Mouse (Mus musculus): ENCODE data around the gene Bcl2. TPM values are rescaled to one million over a fixed set of nuclear protein-coding genes. Genes with fewer than 3 reads are reported as not detected.

The Bcl2 gene
- polyA plus RNA-seq, 1 experiment from 2014 or later: 0.97 TPM

DNA sequence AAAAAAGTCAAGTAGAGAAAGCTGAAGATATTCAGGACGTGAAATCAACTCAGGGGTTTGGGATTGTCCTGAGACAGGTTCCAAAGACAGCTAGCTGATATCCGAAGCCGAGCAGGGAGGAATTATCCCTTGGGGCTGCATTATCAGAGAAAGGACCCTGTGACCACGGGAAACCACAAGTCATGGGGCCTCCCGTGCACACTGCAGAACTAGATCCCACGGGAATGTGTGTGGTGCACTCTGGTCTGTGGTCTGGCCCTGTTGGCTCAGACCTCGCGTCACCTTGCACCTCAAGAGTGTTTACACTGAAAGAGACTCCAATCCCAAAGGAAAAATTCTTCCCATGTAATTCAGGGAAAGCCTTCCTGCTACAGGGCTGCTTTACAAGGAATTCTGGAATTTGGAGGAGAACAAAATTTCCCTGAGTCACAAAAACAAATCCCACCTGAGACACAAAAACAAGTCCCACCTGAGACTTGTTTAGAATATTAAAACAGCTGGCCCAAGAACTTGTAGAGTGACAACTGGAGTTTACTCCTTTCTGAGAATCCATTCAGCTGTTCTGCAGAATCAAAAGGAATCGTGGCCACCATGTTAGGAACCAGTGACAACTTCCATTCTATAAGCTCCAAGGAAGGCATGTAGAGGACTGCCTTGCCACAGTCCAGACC lies 158.4 kb downstream of the Bcl2 start:
- WGBS (ENCODE audit: insufficient replicate concordance): 42% methylated on average over 9 of the region's 9 CpGs
- H3K4me2 ChIP-seq (ENCODE audit: low read depth, low read length): no peak overlapping the region
- H3K27me3 ChIP-seq (ENCODE audit: control insufficient read depth, insufficient read depth, low read depth, low read length): no peaks in the 10 kb centered on the region
- H3K9me3 ChIP-seq (replicated peaks; ENCODE audit: control insufficient read depth, low read length): no peaks in the 10 kb centered on the region
- H3K4me3 ChIP-seq (ENCODE audit: low read depth, low read length): no peak overlapping the region
- H3K36me3 ChIP-seq (ENCODE audit: control insufficient read depth, insufficient read depth): no peaks in the 10 kb centered on the region
- no peaks in the 10 kb centered on the region for H3K4me1 ChIP-seq (ENCODE audit: control insufficient read depth, low read depth, low read length)
- ATAC-seq (ENCODE audit: low read depth): no peak
- no peak overlapping the region for H3K27ac ChIP-seq (ENCODE audit: low read length)
- H3K9ac ChIP-seq (ENCODE audit: low read depth, low read length): no peak overlapping the region

DNA sequence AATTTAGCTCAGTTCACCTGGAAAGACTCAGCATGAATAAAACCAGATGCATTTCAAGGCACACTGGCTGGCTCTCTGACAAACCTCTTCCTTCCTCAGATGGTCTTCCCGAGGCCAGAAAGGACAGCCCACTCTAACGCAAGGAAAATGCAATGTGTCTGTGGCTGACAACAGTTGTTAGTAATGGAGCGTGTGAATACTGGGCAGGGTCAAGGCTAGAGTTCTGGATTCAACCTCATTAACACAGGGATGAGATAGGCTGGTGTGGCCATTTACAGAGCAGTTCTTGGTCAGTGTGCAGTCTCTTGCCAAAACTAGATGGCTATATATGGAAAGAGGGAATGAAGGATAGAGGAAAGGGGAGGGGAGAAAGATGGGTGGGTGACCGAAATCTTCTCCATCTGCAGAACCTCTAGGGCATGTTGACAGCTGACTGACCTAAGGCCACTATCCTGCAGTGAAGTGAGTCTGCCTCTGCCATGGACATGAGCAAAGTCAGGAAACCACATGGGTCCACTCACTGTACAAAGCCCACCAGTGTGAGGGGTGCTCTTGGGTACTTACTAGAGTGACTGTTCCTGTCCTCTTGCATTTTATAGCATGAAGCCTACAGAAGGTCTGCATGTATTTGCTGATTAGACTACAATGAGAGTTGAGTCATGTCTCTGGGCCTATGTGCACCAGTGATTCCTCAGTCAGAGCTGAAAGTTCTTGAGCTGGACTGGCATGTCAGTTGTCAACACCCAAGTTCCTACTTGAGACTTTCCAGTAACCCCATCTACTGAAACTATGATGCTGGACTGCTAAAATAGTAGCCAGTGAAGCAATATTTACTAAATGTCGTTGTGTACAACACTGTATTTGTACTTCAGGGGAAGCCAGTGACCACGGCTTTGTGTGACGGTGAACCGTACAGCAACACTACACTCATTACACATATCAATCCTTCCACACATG lies 159.9 kb downstream of the Bcl2 start:
- Histone ChIP-seq H3K9ac (ENCODE audit: low read depth, low read length) (no peak overlapping the region), H3K27me3 (ENCODE audit: control insufficient read depth, insufficient read depth, low read depth, low read length) (no peaks in the 10 kb centered on the region), H3K36me3 (ENCODE audit: control insufficient read depth, insufficient read depth) (no peaks in the 10 kb centered on the region), H3K9me3 (replicated peaks; ENCODE audit: control insufficient read depth, low read length) (no peaks in the 10 kb centered on the region), H3K27ac (ENCODE audit: low read length) (no peak overlapping the region), H3K4me3 (ENCODE audit: low read depth, low read length) (no peak overlapping the region), H3K4me2 (ENCODE audit: low read depth, low read length) (no peak overlapping the region), H3K4me1 (ENCODE audit: control insufficient read depth, low read depth, low read length) (no peaks in the 10 kb centered on the region)
- 53% methylated on average over 8 of the region's 8 CpGs for WGBS (ENCODE audit: insufficient replicate concordance)
- 0 out of 2 replicates have a peak, but pooled peaks have one; percentile 21 for ATAC-seq (ENCODE audit: low read depth)

- H3K27me3 ChIP-seq (ENCODE audit: control insufficient read depth, insufficient read depth, low read depth, low read length): no peaks in the 10 kb centered on the region
- no peaks in the 10 kb centered on the region for H3K9me3 ChIP-seq (replicated peaks; ENCODE audit: control insufficient read depth, low read length)
- no peak overlapping the region for H3K27ac ChIP-seq (ENCODE audit: low read length)
- H3K36me3 ChIP-seq (ENCODE audit: control insufficient read depth, insufficient read depth): no peaks in the 10 kb centered on the region
- no peak overlapping the region for H3K9ac ChIP-seq (ENCODE audit: low read depth, low read length)
- no peak overlapping the region for H3K4me3 ChIP-seq (ENCODE audit: low read depth, low read length)
- 42% methylated on average over 7 of the region's 7 CpGs for WGBS (ENCODE audit: insufficient replicate concordance)
- no peaks in the 10 kb centered on the region for H3K4me1 ChIP-seq (ENCODE audit: control insufficient read depth, low read depth, low read length)
- no peak overlapping the region for H3K4me2 ChIP-seq (ENCODE audit: low read depth, low read length)
- no peak for ATAC-seq (ENCODE audit: low read depth)
Measured at GRCm38 (mm10) chr1:106552856-106553255, 161.2 kb downstream of the Bcl2 start.

DNA sequence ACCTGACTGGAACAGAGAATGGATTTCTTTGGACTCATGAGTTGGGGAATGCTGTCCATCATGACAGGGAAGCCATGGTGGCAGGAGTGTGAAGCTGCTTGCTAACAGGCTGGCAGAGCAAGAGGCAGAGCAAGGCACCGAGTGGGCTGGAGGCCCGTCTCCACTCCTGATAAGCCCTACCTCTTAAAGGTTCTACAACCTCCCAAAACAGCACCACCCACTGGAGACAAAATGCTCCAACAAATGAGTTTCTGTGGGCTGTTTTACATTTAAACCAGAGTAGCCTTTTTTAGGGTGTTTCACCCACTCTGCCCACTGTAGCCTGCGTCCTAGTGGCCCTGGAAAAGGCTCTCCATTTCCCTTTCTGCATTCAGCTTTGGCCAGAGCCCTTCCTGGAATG lies 163.5 kb downstream of the Bcl2 start:
- H3K27ac ChIP-seq (ENCODE audit: low read length): no peak overlapping the region
- WGBS (ENCODE audit: insufficient replicate concordance): 36% methylated on average over 3 of the region's 3 CpGs
- H3K4me3 ChIP-seq (ENCODE audit: low read depth, low read length): no peak overlapping the region
- H3K9me3 ChIP-seq (replicated peaks; ENCODE audit: control insufficient read depth, low read length): no peaks in the 10 kb centered on the region
- H3K9ac ChIP-seq (ENCODE audit: low read depth, low read length): no peak overlapping the region
- H3K36me3 ChIP-seq (ENCODE audit: control insufficient read depth, insufficient read depth): no peaks in the 10 kb centered on the region
- no peak overlapping the region for H3K4me2 ChIP-seq (ENCODE audit: low read depth, low read length)
- no peak for ATAC-seq (ENCODE audit: low read depth)
- H3K27me3 ChIP-seq (ENCODE audit: control insufficient read depth, insufficient read depth, low read depth, low read length): no peaks in the 10 kb centered on the region
- H3K4me1 ChIP-seq (ENCODE audit: control insufficient read depth, low read depth, low read length): no peaks in the 10 kb centered on the region

- H3K9ac ChIP-seq (ENCODE audit: low read depth, low read length): no peak overlapping the region
Measured at GRCm38 (mm10) chr1:106549025-106549424, 165.0 kb downstream of the Bcl2 start.

GRCm38 (mm10) chr1:106544817-106545612 lies 169.1 kb downstream of the Bcl2 start:
- 39% methylated on average over 6 of the region's 6 CpGs for WGBS (ENCODE audit: insufficient replicate concordance)
- no peaks in the 10 kb centered on the region for H3K27me3 ChIP-seq (ENCODE audit: control insufficient read depth, insufficient read depth, low read depth, low read length)
- no peaks in the 10 kb centered on the region for H3K36me3 ChIP-seq (ENCODE audit: control insufficient read depth, insufficient read depth)
- no peak overlapping the region for H3K4me3 ChIP-seq (ENCODE audit: low read depth, low read length)
- no peak overlapping the region for H3K27ac ChIP-seq (ENCODE audit: low read length)
- no peak overlapping the region for H3K4me2 ChIP-seq (ENCODE audit: low read depth, low read length)
- no peak overlapping the region for H3K9ac ChIP-seq (ENCODE audit: low read depth, low read length)
- ATAC-seq (ENCODE audit: low read depth): no peak
- H3K4me1 ChIP-seq (ENCODE audit: control insufficient read depth, low read depth, low read length): no peaks in the 10 kb centered on the region
- no peaks in the 10 kb centered on the region for H3K9me3 ChIP-seq (replicated peaks; ENCODE audit: control insufficient read depth, low read length)

More at GRCm38 (mm10) chr1:106549025-106549424, 165.0 kb downstream of the Bcl2 start:
- H3K27me3 ChIP-seq (ENCODE audit: control insufficient read depth, insufficient read depth, low read depth, low read length): no peaks in the 10 kb centered on the region
- no peaks in the 10 kb centered on the region for H3K9me3 ChIP-seq (replicated peaks; ENCODE audit: control insufficient read depth, low read length)
- H3K36me3 ChIP-seq (ENCODE audit: control insufficient read depth, insufficient read depth): no peaks in the 10 kb centered on the region
- 24% methylated on average over 5 of the region's 5 CpGs for WGBS (ENCODE audit: insufficient replicate concordance)
- peak; percentile 21; the same call in 1 of the 2 replicates for ATAC-seq (ENCODE audit: low read depth)
- no peaks in the 10 kb centered on the region for H3K4me1 ChIP-seq (ENCODE audit: control insufficient read depth, low read depth, low read length)
- H3K4me2 ChIP-seq (ENCODE audit: low read depth, low read length): no peak overlapping the region
- H3K4me3 ChIP-seq (ENCODE audit: low read depth, low read length): no peak overlapping the region
- H3K27ac ChIP-seq (ENCODE audit: low read length): no peak overlapping the region

DNA sequence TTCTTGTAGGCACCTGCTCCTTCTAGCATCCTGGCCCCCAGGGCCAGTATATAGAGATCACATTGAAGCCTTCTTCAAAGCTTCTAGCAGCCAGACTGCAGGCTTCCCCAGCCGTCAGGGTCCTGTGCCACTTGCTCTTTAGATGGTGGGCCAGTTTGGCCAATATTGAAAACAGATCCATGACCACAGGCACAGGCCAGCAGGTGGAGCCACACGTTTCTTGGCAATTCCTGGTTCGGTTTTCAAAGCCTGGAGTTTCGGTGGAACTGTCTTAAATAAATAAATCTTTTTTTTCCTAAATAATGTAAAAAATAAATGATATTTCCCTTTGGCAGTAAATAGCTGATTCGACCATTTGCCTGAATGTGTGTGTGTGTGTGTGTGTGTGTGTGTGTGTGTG lies 171.3 kb downstream of the Bcl2 start:
- H3K4me3 ChIP-seq (ENCODE audit: low read depth, low read length): no peak overlapping the region
- no peak for ATAC-seq (ENCODE audit: low read depth)

GRCm38 (mm10) chr1:106541851-106542250 lies 172.2 kb downstream of the Bcl2 start:
- H3K27me3 ChIP-seq (ENCODE audit: control insufficient read depth, insufficient read depth, low read depth, low read length): no peaks in the 10 kb centered on the region
- no peak overlapping the region for H3K9ac ChIP-seq (ENCODE audit: low read depth, low read length)
- no peaks in the 10 kb centered on the region for H3K9me3 ChIP-seq (replicated peaks; ENCODE audit: control insufficient read depth, low read length)
- 77% methylated on average over 8 of the region's 8 CpGs for WGBS (ENCODE audit: insufficient replicate concordance)
- no peak overlapping the region for H3K4me2 ChIP-seq (ENCODE audit: low read depth, low read length)
- H3K4me1 ChIP-seq (ENCODE audit: control insufficient read depth, low read depth, low read length): no peaks in the 10 kb centered on the region
- no peaks in the 10 kb centered on the region for H3K36me3 ChIP-seq (ENCODE audit: control insufficient read depth, insufficient read depth)
- no peak overlapping the region for H3K27ac ChIP-seq (ENCODE audit: low read length)
- no peak overlapping the region for H3K4me3 ChIP-seq (ENCODE audit: low read depth, low read length)
- ATAC-seq (ENCODE audit: low read depth): no peak

More for the DNA sequence above, 171.3 kb downstream of the Bcl2 start:
- no peaks in the 10 kb centered on the region for H3K4me1 ChIP-seq (ENCODE audit: control insufficient read depth, low read depth, low read length)
- H3K4me2 ChIP-seq (ENCODE audit: low read depth, low read length): no peak overlapping the region
- no peaks in the 10 kb centered on the region for H3K27me3 ChIP-seq (ENCODE audit: control insufficient read depth, insufficient read depth, low read depth, low read length)
- H3K9ac ChIP-seq (ENCODE audit: low read depth, low read length): no peak overlapping the region
- H3K27ac ChIP-seq (ENCODE audit: low read length): no peak overlapping the region
- H3K36me3 ChIP-seq (ENCODE audit: control insufficient read depth, insufficient read depth): no peaks in the 10 kb centered on the region
- no peaks in the 10 kb centered on the region for H3K9me3 ChIP-seq (replicated peaks; ENCODE audit: control insufficient read depth, low read length)
- 28% methylated on average over 5 of the region's 5 CpGs for WGBS (ENCODE audit: insufficient replicate concordance)
